Mouse (Mus musculus) limb, embryonic 11.5 days (tissue): Measurements from ENCODE around the gene Atf4. TPM values are rescaled to one million over a fixed set of nuclear protein-coding genes. Genes with fewer than 3 reads are reported as not detected.

ENCODE experiments used
- ATAC-seq: fragments of 200-750 bp; cut with Nextera tagmentation; 2 replicates; pipeline ENCODE4 v1.8.0; 2017; ENCODE audit warnings: low read depth; ENCODE audit not compliant: insufficient number of reproducible peaks, low FRiP score, low TSS enrichment
- DNase-seq: peaks from one replicate; pipeline ENCODE4 v3.0.0-alpha.2; 2015; ENCODE audit warnings: low spot score
- H3K27ac ChIP-seq: fragments of 300-500 bp; sonication (generic); replicated peaks from 2 replicates; pipeline ENCODE4 v1.5.1; 2014; ENCODE audit warnings: low read depth, mild to moderate bottlenecking, low read length
- H3K27me3 ChIP-seq: fragments of 300-500 bp; sonication (generic); 2 replicates; pipeline ENCODE4 v1.6.1; 2014; ENCODE audit warnings: mild to moderate bottlenecking, low read length, mixed read lengths; ENCODE audit not compliant: control insufficient read depth, insufficient read depth
- H3K36me3 ChIP-seq: fragments of 300-500 bp; sonication (generic); 2 replicates; pipeline ENCODE4 v1.6.1; 2014; ENCODE audit warnings: mild to moderate bottlenecking, low read length, moderate library complexity, mixed read lengths; ENCODE audit not compliant: control insufficient read depth, insufficient read depth
- H3K4me1 ChIP-seq: fragments of 300-500 bp; sonication (generic); 2 replicates; pipeline ENCODE4 v1.6.1; 2014; ENCODE audit warnings: low read length, mixed read lengths; ENCODE audit not compliant: control insufficient read depth, insufficient read depth
- H3K4me2 ChIP-seq: fragments of 300-500 bp; sonication (generic); 2 replicates; pipeline ENCODE4 v1.6.1; 2014; ENCODE audit warnings: low read depth, mild to moderate bottlenecking, moderate library complexity; ENCODE audit not compliant: severe bottlenecking
- H3K4me3 ChIP-seq: fragments of 300-500 bp; sonication (generic); 2 replicates; pipeline ENCODE4 v1.5.1; 2014; ENCODE audit warnings: low read depth, low read length
- H3K9ac ChIP-seq: fragments of 300-500 bp; sonication (generic); 2 replicates; pipeline ENCODE4 v1.6.1; 2014; ENCODE audit warnings: mild to moderate bottlenecking, low read length
- H3K9me3 ChIP-seq: fragments of 300-500 bp; sonication (generic); 2 replicates; pipeline ENCODE4 v1.6.1; 2016; ENCODE audit warnings: low read length; ENCODE audit not compliant: control insufficient read depth
- WGBS: fragments of 180-500 bp; shearing (Covaris S2); extraction: QIAGEN DNeasy Blood & Tissue Kit; methylation state at CpG from one replicate; pipeline ENCODE4 v1.1.7; 2014; 5-methylcytosine and 5-hydroxymethylcytosine counted together
- polyA plus RNA-seq: library from polyadenylated mRNA; unstranded; fragments of >200 nt; fragmentation: Nextera tagmentation; extraction: Ambion mirVana; gene quantifications from 2 replicates; pipeline ENCODE4 v1.2.1, GENCODE M21; 2014

Gene Atf4
- polyA plus RNA-seq, 1 experiment from 2014 or later: 125 TPM

DNA sequence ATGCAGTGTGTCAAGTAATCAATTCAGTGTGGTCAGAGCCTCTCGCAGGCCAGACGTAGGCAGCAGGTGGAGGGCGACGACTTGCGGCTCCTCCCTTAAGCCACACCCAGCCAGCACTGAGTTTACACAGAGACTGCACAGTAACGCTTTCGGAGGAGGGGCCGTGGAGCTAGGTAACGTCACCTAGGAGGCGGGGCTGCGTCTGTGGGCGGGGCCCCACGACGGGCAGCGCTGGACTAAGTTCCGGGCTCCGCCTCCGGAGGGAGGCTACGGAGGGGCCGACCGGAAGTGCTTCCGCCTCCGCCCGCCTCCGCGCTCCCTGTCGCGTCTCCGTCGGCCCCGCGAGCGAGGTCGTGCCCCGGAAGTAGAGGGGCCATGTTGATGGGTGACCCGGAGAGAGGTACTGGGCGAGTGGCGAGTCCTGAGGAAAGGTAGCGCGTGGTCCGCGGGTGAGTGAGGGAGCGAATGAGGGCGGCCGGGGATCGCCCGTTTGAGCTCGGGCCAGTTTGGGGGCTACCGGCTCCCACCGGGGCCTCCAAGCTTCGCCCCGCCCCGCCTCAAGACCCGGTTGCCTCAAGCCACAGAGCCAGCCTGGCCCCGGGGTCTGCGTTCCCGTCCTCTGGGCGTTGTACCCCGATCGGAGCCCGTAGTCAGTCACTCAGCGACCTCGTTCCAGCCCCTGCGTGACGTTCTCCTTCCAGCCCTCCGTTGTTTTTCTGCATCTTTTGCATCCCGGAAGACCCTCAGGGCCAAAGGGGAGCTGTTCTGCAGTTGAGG is 21.1 kb upstream of the Atf4 start, which contains the start of gene Mief1:
Gene Mief1 (plus strand): TSS at position 286 of the 777 bp plus-strand sequence.
- Histone ChIP-seq H3K36me3 (peaks cover 8% of the 10 kb centered on the region; the same call in 1 of the 2 replicates), H3K27me3 (no peaks in the 10 kb centered on the region), H3K9ac (peak within 1 kb of the TSS; percentile 79), H3K9me3 (no peaks in the 10 kb centered on the region), H3K4me2 (peak within 1 kb of the TSS; percentile 53), H3K27ac (peak within 1 kb of the TSS; percentile 54; the same call in 1 of the 2 replicates), H3K4me1 (peaks cover 3% of the 10 kb centered on the region; the same call in 1 of the 2 replicates), H3K4me3 (peak within 1 kb of the TSS; percentile 93)
- ATAC-seq (peak; percentile 97), DNase-seq (peak; percentile 98)
- under 1% methylated on average over 52 of the region's 67 CpGs for WGBS

DNA sequence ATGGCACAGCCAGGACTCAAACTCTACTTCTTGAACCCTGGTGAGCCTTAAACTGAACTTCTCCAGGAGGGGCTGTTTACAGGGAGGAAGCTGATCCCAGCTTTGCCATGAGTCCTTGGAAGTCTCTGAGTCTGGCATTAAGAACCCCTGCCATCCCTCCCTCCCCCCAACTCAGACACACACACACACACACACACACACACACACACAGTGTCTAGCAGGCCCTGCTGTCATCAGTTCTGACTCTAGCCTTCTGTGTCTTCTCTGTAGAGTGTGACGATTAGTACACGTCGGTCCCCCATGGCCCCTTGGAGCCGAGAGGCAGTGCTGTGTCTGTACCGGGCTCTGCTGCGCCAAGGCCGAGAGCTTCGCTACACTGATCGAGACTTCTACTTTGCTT is 19.4 kb upstream of the Atf4 start, which contains the start of gene AC140267.1:
Gene AC140267.1 (plus strand): TSS at position 301 of the 400 bp plus-strand sequence.
- no peaks in the 10 kb centered on the region for H3K9me3 ChIP-seq
- H3K4me2 ChIP-seq: peak within 1 kb of the TSS; percentile 53
- WGBS: 95% methylated on average over 9 of the region's 9 CpGs
- H3K4me3 ChIP-seq: peak within 1 kb of the TSS; percentile 93
- H3K27ac ChIP-seq: no peak within 1 kb of the TSS
- peaks cover 3% of the 10 kb centered on the region; the same call in 1 of the 2 replicates for H3K4me1 ChIP-seq
- H3K9ac ChIP-seq: peak within 1 kb of the TSS; percentile 79; the same call in 1 of the 2 replicates
- H3K36me3 ChIP-seq: peaks cover 8% of the 10 kb centered on the region; the same call in 1 of the 2 replicates
- no peak for ATAC-seq
- H3K27me3 ChIP-seq: no peaks in the 10 kb centered on the region
- no peak for DNase-seq

DNA sequence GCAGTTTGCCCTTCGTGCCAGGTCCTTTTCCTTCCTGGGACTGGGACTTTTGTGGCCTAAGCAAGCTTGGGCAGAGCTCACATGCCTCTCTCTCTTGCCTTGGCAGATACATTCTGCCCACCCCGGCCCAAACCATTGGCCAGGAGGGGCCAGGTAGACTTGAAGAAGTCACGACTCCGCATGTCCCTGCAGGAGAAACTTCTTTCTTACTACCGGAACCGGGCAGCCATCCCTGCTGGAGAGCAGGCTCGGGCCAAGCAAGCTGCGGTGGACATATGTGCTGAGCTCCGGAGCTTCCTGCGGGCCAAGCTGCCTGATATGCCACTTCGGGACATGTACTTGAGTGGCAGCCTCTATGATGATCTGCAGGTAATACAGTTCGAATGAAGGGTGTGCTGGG is 6.8 kb upstream of the Atf4 start:
- Histone ChIP-seq H3K36me3 (peaks cover 21% of the 10 kb centered on the region; the same call in 1 of the 2 replicates), H3K4me1 (peaks cover 4% of the 10 kb centered on the region), H3K9ac (no peak overlapping the region), H3K27me3 (no peaks in the 10 kb centered on the region), H3K9me3 (no peaks in the 10 kb centered on the region), H3K27ac (no peak overlapping the region), H3K4me2 (no peak overlapping the region), H3K4me3 (no peak overlapping the region)
- ATAC-seq (no peak), DNase-seq (no peak)
- WGBS: 95% methylated on average over 12 of the region's 12 CpGs

DNA sequence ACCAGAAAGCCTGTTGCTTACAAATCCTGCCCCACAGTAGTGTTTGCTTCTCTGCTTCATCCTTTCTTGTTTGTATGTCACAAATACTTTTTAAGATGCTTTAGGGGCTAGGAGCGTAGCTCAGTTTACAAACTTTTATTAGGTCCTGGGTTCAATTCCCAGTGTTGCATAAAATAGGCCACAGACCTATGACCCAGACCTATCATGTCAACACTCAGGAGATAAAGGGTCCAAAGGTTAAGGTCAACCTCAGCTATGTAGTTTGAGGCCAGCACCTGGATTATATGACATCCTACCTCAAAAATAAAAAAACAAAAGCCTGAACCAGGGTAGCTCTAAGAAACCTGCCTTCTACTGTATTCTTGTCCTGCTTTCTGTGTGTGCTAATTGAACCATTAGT is 6.4 kb upstream of the Atf4 start:
- 90% methylated on average over 1 of the region's 1 CpGs for WGBS

DNA sequence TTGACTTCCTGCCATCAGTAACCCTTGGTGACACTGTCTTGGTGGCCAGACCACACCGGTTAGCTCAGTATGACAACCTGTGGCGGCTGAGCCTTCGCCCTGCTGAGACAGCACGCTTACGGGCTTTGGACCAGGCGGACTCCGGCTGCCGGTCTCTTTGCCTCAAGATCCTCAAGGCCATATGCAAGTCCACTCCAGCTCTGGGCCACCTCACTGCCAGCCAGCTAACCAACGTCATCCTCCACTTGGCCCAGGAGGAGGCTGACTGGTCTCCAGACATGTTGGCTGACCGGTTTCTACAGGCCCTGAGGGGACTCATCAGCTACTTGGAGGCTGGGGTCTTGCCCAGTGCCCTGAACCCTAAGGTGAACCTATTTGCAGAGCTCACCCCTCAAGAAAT is 5.3 kb upstream of the Atf4 start:
- H3K9ac ChIP-seq: no peak overlapping the region
- 95% methylated on average over 10 of the region's 10 CpGs for WGBS
- no peaks in the 10 kb centered on the region for H3K27me3 ChIP-seq
- no peak overlapping the region for H3K27ac ChIP-seq
- no peaks in the 10 kb centered on the region for H3K9me3 ChIP-seq
- no peak overlapping the region for H3K4me3 ChIP-seq
- no peak overlapping the region for H3K4me2 ChIP-seq
- no peak for DNase-seq
- H3K4me1 ChIP-seq: peaks cover 18% of the 10 kb centered on the region
- ATAC-seq: no peak
- peaks cover 19% of the 10 kb centered on the region; the same call in 1 of the 2 replicates for H3K36me3 ChIP-seq

More for the DNA sequence above, 6.4 kb upstream of the Atf4 start:
- ATAC-seq: no peak
- Histone ChIP-seq H3K4me2 (no peak overlapping the region), H3K27ac (no peak overlapping the region), H3K9me3 (no peaks in the 10 kb centered on the region), H3K27me3 (no peaks in the 10 kb centered on the region), H3K4me3 (no peak overlapping the region), H3K4me1 (peaks cover 9% of the 10 kb centered on the region), H3K9ac (no peak overlapping the region), H3K36me3 (peaks cover 21% of the 10 kb centered on the region; the same call in 1 of the 2 replicates)
- DNase-seq: no peak

DNA sequence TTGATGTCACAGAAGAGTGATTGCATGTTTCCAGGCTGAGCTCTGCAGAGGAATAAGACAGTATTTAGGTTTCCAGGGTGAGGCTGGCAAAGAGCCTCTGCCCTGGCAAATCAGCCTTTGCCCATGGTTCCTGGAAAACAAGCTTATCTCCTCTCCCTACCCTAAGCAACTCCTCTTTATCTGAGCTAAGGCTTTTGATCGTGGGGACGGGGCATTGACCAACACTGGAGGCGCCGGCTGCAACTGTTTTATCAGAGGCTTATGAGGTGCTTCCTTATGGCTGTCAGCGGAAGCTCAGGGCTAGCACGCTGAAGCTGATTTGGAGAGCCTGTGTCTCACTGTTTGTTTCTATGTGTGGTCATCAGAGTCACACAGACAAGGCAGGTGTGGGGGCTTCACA is 4.4 kb upstream of the Atf4 start:
- H3K27ac ChIP-seq: no peak overlapping the region
- DNase-seq: no peak
- H3K27me3 ChIP-seq: no peaks in the 10 kb centered on the region
- H3K4me2 ChIP-seq: no peak overlapping the region
- ATAC-seq: no peak
- no peak overlapping the region for H3K4me3 ChIP-seq
- H3K9me3 ChIP-seq: no peaks in the 10 kb centered on the region
- H3K36me3 ChIP-seq: peaks cover 19% of the 10 kb centered on the region; the same call in 1 of the 2 replicates
- H3K9ac ChIP-seq: no peak overlapping the region
- WGBS: 82% methylated on average over 6 of the region's 6 CpGs
- peaks cover 18% of the 10 kb centered on the region for H3K4me1 ChIP-seq

DNA sequence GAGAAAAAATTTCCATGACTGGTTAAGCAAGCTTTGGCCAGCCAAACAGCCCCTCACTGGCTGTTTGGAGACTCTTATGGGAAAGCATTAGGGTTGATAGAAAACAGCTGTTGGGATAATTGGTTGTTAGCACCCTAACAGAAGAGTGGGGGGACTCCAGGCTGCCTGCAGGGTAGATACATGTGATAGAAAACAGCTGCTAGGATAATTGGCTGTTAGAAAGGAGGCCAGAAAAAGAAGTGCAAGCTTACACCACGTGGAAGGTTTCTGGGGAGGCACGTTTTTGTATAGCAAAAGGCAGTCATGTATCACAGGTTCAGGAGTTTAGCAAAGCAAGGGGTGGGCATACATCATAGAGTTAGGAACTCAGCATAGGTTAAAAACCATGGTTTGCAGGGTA is 1.5 kb upstream of the Atf4 start:
- WGBS: 2% methylated on average over 2 of the region's 2 CpGs
- Histone ChIP-seq H3K36me3 (peaks cover 30% of the 10 kb centered on the region; the same call in 1 of the 2 replicates), H3K9me3 (no peaks in the 10 kb centered on the region), H3K4me2 (peak overlapping the region; percentile 69; the same call in 1 of the 2 replicates), H3K27ac (peak overlapping the region; percentile 58), H3K4me1 (peaks cover 27% of the 10 kb centered on the region), H3K27me3 (no peaks in the 10 kb centered on the region), H3K9ac (no peak overlapping the region), H3K4me3 (no peak overlapping the region)
- ATAC-seq: no peak
- DNase-seq: peak; percentile 55

DNA sequence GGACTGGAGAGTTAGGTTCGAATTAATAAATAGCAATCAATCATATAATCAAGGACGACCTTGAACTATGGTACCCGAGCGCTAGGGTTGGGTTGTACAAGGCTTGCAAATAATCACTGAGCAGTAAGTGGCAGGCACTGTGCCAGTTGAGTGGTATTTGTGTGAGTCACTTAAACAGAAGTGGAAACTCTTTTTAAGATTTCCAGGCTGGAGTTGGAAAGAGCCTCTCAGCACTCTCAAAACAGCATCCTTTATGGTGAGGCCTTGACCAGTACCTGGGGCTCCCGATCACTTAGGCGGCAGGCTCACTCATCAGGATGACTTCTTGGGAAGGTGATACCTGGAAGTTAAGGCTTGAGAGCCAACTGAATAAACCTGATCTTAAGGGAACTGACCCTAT is 777 bp upstream of the Atf4 start:
- H3K4me1 ChIP-seq: peaks cover 27% of the 10 kb centered on the region
- H3K27me3 ChIP-seq: no peaks in the 10 kb centered on the region
- peaks cover 27% of the 10 kb centered on the region; the same call in 1 of the 2 replicates for H3K36me3 ChIP-seq
- H3K4me3 ChIP-seq: peak overlapping the region; percentile 100
- 40% methylated on average over 6 of the region's 6 CpGs for WGBS
- DNase-seq: no peak
- H3K9ac ChIP-seq: peak overlapping the region; percentile 66
- peak overlapping the region; percentile 58 for H3K27ac ChIP-seq
- no peaks in the 10 kb centered on the region for H3K9me3 ChIP-seq
- H3K4me2 ChIP-seq: peak overlapping the region; percentile 69
- no peak for ATAC-seq
